Mouse (Mus musculus) limb, embryonic 12.5 days (tissue): ENCODE measurements around the gene Cep350. TPM values are rescaled to one million over a fixed set of nuclear protein-coding genes. Genes with fewer than 3 reads are reported as not detected.

Experiments used
- ATAC-seq: fragments of 200-750 bp; cut with Nextera tagmentation; 2 replicates; pipeline ENCODE4 v1.8.0; 2017; ENCODE audit warnings: low read depth, moderate TSS enrichment; ENCODE audit not compliant: insufficient number of reproducible peaks, insufficient read depth, low FRiP score, low TSS enrichment
- H3K27ac ChIP-seq: fragments of 300-500 bp; sonication (generic); 2 replicates; pipeline ENCODE4 v1.5.1; 2016; ENCODE audit warnings: mild to moderate bottlenecking, moderate library complexity
- H3K27me3 ChIP-seq: fragments of 300-500 bp; sonication (generic); 2 replicates; pipeline ENCODE4 v1.6.1; 2016; ENCODE audit warnings: mild to moderate bottlenecking, moderate library complexity
- H3K36me3 ChIP-seq: fragments of 300-500 bp; sonication (generic); 2 replicates; pipeline ENCODE4 v1.6.1; 2016; ENCODE audit warnings: mild to moderate bottlenecking, moderate library complexity
- H3K4me1 ChIP-seq: fragments of 300-500 bp; sonication (generic); replicated peaks from 2 replicates; pipeline ENCODE4 v1.6.1; 2016
- H3K4me2 ChIP-seq: fragments of 300-500 bp; sonication (generic); 2 replicates; pipeline ENCODE4 v1.6.1; 2016; ENCODE audit warnings: mild to moderate bottlenecking, moderate library complexity
- H3K4me3 ChIP-seq: fragments of 300-500 bp; sonication (generic); replicated peaks from 2 replicates; pipeline ENCODE4 v1.5.1; 2016; ENCODE audit warnings: mild to moderate bottlenecking
- H3K9ac ChIP-seq: fragments of 300-500 bp; sonication (generic); replicated peaks from 2 replicates; pipeline ENCODE4 v1.6.1; 2016; ENCODE audit warnings: mild to moderate bottlenecking, moderate library complexity
- H3K9me3 ChIP-seq: fragments of 300-500 bp; sonication (generic); 2 replicates; pipeline ENCODE4 v1.6.1; 2016; ENCODE audit warnings: mild to moderate bottlenecking, moderate library complexity
- WGBS: fragments of 180-500 bp; shearing (Covaris S2); methylation state at CpG from one replicate; pipeline ENCODE4 v1.1.7; 2016; 5-methylcytosine and 5-hydroxymethylcytosine counted together
- polyA plus RNA-seq: library from polyadenylated mRNA; unstranded; fragments of >200 nt; fragmentation: Nextera tagmentation; extraction: Ambion mirVana; gene quantifications from 2 replicates; pipeline ENCODE4 v1.2.1, GENCODE M21; 2016

Gene Cep350
- polyA plus RNA-seq, 1 experiment from 2014 or later: 12.5 TPM

DNA sequence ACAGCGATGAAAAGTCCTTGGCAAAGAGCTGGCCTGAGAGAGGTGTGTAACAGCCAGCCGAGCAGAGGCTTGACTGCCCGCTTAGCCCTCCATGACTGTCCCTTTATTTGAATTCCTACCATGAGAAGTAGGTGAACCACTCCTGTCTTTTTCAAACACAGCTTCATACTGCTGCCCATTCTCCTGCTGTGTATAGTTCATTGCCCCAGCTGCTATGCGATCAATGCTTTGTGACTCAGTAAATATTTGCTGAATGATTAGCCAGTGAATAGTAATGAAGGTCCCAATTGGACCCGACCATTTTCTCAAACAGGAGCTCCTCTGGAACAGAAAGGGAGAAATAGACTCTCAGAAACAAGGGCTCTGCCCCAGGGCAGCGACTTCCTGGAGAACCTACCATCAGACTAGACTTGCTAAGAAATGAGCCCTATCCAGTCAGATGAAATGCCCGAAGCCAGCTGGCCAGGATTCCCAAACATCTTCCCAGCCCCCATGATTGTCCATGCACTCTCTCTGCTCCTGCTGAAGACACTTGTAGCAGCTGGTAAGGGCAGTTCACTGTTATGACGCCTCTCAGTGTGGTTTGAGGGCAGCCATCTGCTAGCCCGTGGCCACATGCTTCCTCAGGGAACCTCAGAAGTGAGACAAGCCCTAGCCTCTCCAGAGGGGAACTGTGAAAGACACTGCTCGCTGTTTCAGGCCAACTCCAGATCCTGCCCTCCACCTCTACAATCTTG, 163.2 kb downstream of the Cep350 start:
- H3K36me3 ChIP-seq: no peaks in the 10 kb centered on the region
- no peak overlapping the region for H3K9ac ChIP-seq
- 69% methylated on average over 10 of the region's 10 CpGs for WGBS
- H3K4me3 ChIP-seq: no peak overlapping the region; the same call in 1 of the 2 replicates
- H3K4me1 ChIP-seq: peaks cover 25% of the 10 kb centered on the region
- ATAC-seq: no peak
- no peaks in the 10 kb centered on the region for H3K27me3 ChIP-seq
- no peaks in the 10 kb centered on the region for H3K9me3 ChIP-seq
- peak overlapping the region; percentile 13; the same call in 1 of the 2 replicates for H3K27ac ChIP-seq
- H3K4me2 ChIP-seq: peak overlapping the region; percentile 68

DNA sequence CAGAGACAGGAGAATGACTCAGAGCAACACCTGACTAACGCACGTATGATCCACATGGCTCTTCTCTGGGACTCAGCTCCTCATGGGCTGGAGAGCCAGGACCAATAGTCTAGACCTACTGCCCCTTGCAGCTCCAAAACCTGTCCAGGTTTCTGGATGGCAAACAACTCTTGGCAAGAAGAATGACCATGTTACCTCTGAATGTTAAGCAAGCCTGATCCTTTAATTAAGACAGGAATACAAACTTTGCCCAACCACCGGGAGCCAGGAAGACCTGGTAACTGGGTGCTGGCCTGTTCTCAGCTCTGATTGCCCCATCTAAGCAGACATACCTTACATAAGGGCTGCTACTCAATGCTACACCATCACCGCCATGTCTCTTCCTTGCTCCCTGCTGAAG, 164.8 kb downstream of the Cep350 start:
- no peaks in the 10 kb centered on the region for H3K9me3 ChIP-seq
- no peak overlapping the region for H3K9ac ChIP-seq
- no peak overlapping the region for H3K4me3 ChIP-seq
- peaks cover 3% of the 10 kb centered on the region; the same call in 1 of the 2 replicates for H3K36me3 ChIP-seq
- no peak overlapping the region for H3K27ac ChIP-seq
- peaks cover 35% of the 10 kb centered on the region for H3K4me1 ChIP-seq
- no peak for ATAC-seq
- 93% methylated on average over 4 of the region's 4 CpGs for WGBS
- H3K4me2 ChIP-seq: no peak overlapping the region
- no peaks in the 10 kb centered on the region for H3K27me3 ChIP-seq

DNA sequence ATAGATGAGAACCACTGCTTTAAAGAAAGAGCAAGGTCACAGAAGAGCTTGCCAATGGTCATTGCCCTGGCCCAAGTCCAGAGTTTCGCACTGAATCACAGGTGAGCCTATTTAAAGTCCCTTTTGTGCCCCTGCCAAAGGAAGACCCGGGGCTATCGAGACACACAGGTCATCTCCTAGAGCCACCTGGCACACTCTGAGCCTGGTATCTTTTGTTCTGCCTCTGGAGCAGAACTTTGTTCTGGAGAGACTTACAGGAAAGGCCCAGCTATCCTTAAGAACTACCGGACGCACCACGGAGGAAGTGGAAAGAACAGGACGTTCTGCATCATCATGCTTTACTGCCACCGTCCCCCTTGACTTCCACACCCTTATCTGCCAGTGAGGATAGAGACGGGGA, 167.4 kb downstream of the Cep350 start:
- H3K36me3 ChIP-seq: peaks cover 24% of the 10 kb centered on the region; the same call in 1 of the 2 replicates
- WGBS: 87% methylated on average over 9 of the region's 9 CpGs
- H3K27me3 ChIP-seq: no peaks in the 10 kb centered on the region
- no peaks in the 10 kb centered on the region for H3K9me3 ChIP-seq
- no peak overlapping the region for H3K27ac ChIP-seq
- H3K4me1 ChIP-seq: peaks cover 22% of the 10 kb centered on the region
- ATAC-seq: no peak
- no peak overlapping the region for H3K4me2 ChIP-seq
- no peak overlapping the region for H3K9ac ChIP-seq
- no peak overlapping the region for H3K4me3 ChIP-seq

DNA sequence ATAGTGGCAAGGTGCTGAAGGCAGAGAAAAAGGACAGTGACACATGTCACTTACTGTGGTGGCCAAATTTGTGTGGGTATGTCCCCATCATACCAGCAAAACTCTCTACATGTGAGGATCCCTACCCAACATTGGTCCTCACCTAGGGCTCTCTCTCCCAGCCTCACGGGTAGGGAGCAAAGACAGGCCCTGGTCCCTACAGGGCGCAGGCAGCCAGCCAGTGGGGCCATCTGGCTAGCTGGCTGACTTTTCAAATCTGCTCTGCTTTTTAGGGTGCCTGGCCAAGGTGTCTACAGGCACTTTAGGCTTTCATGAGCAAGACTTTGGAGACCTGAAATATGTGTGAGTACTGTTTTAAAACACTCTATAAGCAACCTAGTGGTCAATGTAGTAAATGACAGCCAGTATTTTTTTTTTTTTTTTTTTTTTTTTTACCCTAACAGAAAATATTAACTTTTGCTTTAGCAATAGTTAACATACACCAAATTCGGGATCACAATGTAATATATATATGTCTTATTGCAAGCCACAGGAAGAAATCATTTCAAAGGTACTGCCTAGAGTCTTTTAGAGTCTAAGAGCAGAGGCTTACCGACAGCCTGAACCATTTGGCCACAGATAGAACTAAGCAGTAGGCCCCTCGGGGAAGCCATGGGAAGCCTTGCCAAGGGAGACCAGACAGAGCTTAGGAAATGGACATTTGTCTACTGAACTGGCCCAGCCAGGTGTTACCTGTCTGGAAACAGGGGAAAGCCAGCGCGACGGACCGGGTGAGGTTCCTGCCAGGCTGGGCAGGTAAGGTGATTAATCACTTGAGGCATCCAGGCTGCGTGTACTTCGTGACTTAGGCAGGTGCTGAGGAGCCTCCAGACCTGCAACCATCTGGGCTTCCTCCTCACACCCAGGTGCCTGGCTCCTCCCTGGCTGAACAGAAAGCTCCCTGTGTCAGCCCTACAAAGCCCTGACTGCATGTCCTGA, 171.8 kb downstream of the Cep350 start:
- 78% methylated on average over 11 of the region's 11 CpGs for WGBS
- Histone ChIP-seq H3K9ac (no peak overlapping the region), H3K27ac (no peak overlapping the region), H3K9me3 (no peaks in the 10 kb centered on the region), H3K36me3 (peaks cover 44% of the 10 kb centered on the region; the same call in 1 of the 2 replicates), H3K4me2 (no peak overlapping the region), H3K4me1 (peaks cover 10% of the 10 kb centered on the region; the same call in 1 of the 2 replicates), H3K4me3 (no peak overlapping the region), H3K27me3 (no peaks in the 10 kb centered on the region)
- no peak for ATAC-seq

DNA sequence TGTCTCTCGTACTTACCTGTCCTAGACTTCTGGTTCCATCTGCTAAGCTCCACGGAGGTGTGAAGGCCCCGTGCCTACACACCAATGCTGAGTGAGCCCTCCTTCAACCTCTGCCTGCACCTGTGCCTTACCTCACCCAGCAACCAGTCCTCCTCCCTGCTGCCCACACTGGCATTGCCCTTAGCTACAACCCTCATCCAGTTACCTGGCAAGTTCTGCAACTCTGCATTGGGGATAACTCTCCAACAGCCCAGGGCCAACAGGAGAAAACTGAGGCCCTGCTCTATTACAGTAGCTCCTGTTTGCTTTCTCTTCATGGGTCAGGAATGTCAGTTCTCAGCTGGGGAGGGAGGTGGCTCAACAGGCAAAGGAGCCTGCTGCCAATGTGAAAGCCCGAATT, 175.1 kb downstream of the Cep350 start:
- Histone ChIP-seq H3K27me3 (no peaks in the 10 kb centered on the region), H3K36me3 (peaks cover 65% of the 10 kb centered on the region), H3K4me2 (no peak overlapping the region), H3K4me1 (no peaks in the 10 kb centered on the region), H3K27ac (no peak overlapping the region), H3K9me3 (no peaks in the 10 kb centered on the region), H3K4me3 (no peak overlapping the region), H3K9ac (no peak overlapping the region)
- WGBS: 86% methylated on average over 4 of the region's 4 CpGs
- ATAC-seq: no peak

DNA sequence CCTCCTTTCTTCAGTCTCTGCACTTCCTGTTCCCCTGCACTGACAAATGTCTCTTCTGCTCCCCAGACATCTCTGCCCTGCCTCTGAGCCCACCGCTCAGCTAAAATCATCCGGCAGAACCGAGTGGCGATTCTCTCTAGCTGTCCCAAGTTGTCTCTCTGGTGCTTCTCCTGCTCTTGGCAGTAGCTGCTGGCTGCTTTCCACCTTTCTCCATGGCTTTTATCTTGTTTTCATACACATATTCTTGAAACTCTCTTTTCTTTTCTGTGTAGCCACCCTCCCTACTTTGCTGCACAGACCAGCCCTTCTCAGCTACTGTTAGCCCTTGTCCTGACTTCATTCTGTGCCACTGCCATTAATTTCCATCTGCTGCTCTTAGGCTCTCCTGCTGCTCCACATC, 175.6 kb downstream of the Cep350 start:
- Histone ChIP-seq H3K36me3 (peaks cover 62% of the 10 kb centered on the region), H3K9me3 (no peaks in the 10 kb centered on the region), H3K9ac (no peak overlapping the region), H3K4me2 (no peak overlapping the region), H3K4me1 (no peaks in the 10 kb centered on the region), H3K27ac (no peak overlapping the region), H3K27me3 (no peaks in the 10 kb centered on the region), H3K4me3 (no peak overlapping the region)
- no peak for ATAC-seq
- WGBS: 82% methylated on average over 4 of the region's 4 CpGs

DNA sequence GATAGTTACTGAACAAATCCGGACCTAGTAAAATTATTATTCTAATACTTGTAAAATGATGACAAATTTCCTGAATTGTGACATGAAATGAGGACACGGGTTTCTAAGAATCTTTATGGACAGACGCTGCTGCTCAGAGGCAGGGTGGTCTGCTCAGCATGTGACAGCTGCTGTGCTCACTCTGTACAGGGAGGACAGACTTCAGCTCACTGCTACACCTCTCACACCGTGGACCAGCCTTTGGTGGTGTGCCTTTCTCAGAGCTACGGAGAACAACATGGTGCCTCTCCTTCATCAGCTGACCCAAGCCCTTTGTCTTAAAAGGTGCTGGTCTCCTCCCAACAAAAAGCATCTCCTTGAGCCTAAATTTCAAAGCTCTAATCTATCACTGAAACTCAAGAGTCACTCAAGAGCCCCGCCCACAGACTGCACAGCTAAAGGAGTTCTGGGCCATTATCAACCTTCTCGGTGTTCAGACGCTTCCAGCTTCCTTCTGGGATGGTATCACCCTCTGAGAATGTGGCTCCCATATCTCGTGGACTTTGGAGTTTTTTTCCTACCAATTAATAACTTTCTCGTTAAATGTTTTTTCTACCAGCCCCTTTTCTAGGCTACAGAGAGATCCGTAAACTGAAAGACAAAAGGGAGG, 176.2 kb downstream of the Cep350 start:
- no peak overlapping the region for H3K4me2 ChIP-seq
- H3K36me3 ChIP-seq: peaks cover 58% of the 10 kb centered on the region
- H3K27me3 ChIP-seq: no peaks in the 10 kb centered on the region
- no peak overlapping the region for H3K27ac ChIP-seq
- H3K4me1 ChIP-seq: no peaks in the 10 kb centered on the region
- no peak overlapping the region for H3K9ac ChIP-seq
- no peak for ATAC-seq
- H3K4me3 ChIP-seq: no peak overlapping the region
- WGBS: 80% methylated on average over 11 of the region's 11 CpGs
- no peaks in the 10 kb centered on the region for H3K9me3 ChIP-seq

DNA sequence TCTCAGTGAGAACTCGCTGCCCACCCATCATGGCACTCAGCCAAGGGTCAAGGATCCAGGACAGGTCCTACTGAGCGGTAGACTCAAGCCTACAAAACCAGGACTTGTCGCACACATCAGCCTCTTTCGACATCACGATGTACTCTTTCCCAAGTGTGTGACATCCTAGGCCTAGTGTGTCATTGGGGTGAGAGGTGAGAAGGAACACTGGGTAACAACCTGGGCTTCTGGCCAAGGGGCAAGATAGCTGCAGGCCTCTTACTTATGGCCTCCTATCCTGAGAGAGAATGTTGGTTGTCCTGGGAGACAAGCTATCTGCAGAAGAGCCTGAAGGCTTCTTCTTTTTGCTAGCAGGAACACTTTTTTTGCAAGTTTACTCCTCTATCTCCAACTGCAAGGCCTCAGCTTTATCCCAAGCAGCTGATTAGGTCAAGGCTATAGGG, 177.2 kb downstream of the Cep350 start:
- Histone ChIP-seq H3K4me2 (no peak overlapping the region), H3K27ac (no peak overlapping the region), H3K9ac (no peak overlapping the region), H3K4me1 (no peaks in the 10 kb centered on the region), H3K4me3 (no peak overlapping the region), H3K27me3 (no peaks in the 10 kb centered on the region), H3K36me3 (peaks cover 58% of the 10 kb centered on the region), H3K9me3 (no peaks in the 10 kb centered on the region)
- no peak for ATAC-seq
- WGBS: 95% methylated on average over 5 of the region's 5 CpGs

Other genes with a start within 250 kb of the Cep350 start
- not detected in 2 replicates for gene Lhx4, start 221.6 kb downstream of the Cep350 start, polyA plus RNA-seq
- gene Qsox1, start 160.4 kb downstream of the Cep350 start, polyA plus RNA-seq: 23.5 and 26.3 TPM in 2 replicates
- 113 and 124 TPM in 2 replicates for gene Tor1aip2, start 62.1 kb upstream of the Cep350 start, polyA plus RNA-seq
- 46.2 and 49.8 TPM in 2 replicates for gene Tor1aip1, start 63.2 kb upstream of the Cep350 start, polyA plus RNA-seq
- gene Fam163a, start 231.8 kb upstream of the Cep350 start, polyA plus RNA-seq: 0.97 and 1.0 TPM in 2 replicates